Mouse (Mus musculus) heart, postnatal 0 days (tissue): Measurements from ENCODE around the gene Scel.

ENCODE experiments used
- CTCF ChIP-seq: IDR thresholded peaks from 2 replicates; pipeline ENCODE4 v1.5.1; 2016; ENCODE audit warnings: antibody characterized with exemption, control low read depth, low read depth
- EP300 ChIP-seq: IDR thresholded peaks from 2 replicates; pipeline ENCODE4 v1.6.1; 2016; ENCODE audit warnings: antibody characterized with exemption, low read depth

- TF ChIP-seq CTCF (no peak), EP300 (no peak)
These were observed 35.9 kb upstream of the Scel start for GRCm38 (mm10) chr14:103477281-103477680.
